ENCODE assay signal across 1 mouse cellular context in the genomic region with DNA sequence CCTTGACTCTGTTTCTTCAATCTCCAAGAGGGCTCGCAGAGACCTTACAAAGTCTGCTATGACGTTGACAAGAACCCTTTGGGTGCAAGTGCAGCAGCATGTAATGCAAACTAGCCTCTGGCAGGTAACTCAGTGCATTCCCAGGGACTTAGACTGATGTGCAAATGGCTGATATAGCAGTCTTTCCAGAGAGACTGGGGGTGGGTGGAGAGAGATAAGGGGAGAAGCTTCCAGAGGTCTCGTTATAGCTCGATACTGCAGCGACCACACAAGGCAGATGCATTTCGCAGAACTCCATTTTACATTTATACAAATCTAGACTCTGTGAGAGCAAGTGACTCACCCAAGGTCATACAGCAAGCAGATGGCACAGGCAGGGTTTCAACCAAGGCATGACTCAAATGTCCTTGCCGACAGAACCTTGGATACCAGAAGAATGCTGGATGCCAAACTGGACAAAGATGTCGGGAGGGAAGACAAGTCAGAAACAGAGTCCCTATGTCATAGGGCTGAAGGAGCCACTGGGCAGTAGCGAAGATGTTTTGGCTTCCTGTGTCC.
A peak's percentile ranks its signal among the peaks of the same experiment; 100 is the strongest.
TF ChIP-seq lines count a peak whose summit lies in the region.

No protein-coding gene starts in this region.

TF ChIP-seq in MEL, 35 proteins besides CTCF, POLR2A, EP300 and RAD21:
- TF ChIP-seq MYC (IDR thresholded peaks at IDR 0.05; ENCODE audit: low read depth, low read length) (no peak), GABPA (IDR thresholded peaks at IDR 0.05; ENCODE audit: low read depth, low read length) (no peak), TBP (IDR thresholded peaks at IDR 0.05; ENCODE audit: low read depth, low read length) (no peak), HCFC1 (IDR thresholded peaks at IDR 0.05; ENCODE audit: low read depth, low read length) (no peak), USF1 (IDR thresholded peaks at IDR 0.05; ENCODE audit: low read depth, low read length) (no peak), MAFK (IDR thresholded peaks at IDR 0.05; ENCODE audit: borderline replicate concordance, low read depth, low read length) (no peak), MEF2A (IDR thresholded peaks at IDR 0.05; ENCODE audit: extremely low read depth, insufficient replicate concordance, low read depth, low read length, poor library complexity, severe bottlenecking) (no peak), USF2 (IDR thresholded peaks at IDR 0.05; ENCODE audit: borderline replicate concordance in 1 of 2, insufficient read depth in 1 of 2, low read depth in 1 of 2, low read length in 2 of 2) (no peak), ETS1 (IDR thresholded peaks at IDR 0.05; ENCODE audit: low read depth, low read length) (peak; percentile 14; the same call in 1 of the 2 replicates), TAL1 (IDR thresholded peaks at IDR 0.05; ENCODE audit: low read length) (peak; percentile 42), GATA1 (IDR thresholded peaks at IDR 0.05; ENCODE audit: low read depth, low read length) (peak; percentile 76), RCOR1 (IDR thresholded peaks at IDR 0.05; ENCODE audit: low read depth, low read length) (no peak; the same call in 1 of the 2 replicates), BHLHE40 (IDR thresholded peaks at IDR 0.05; ENCODE audit: borderline replicate concordance, low read depth, low read length) (no peak), KAT2A (conservative IDR thresholded peaks at IDR 0.05; ENCODE audit: low read depth, low read length) (no peak), CHD1 (IDR thresholded peaks at IDR 0.05; ENCODE audit: low read depth, low read length) (no peak)
